Mouse (Mus musculus): ENCODE data around the gene Cstf1.
A peak's percentile ranks its signal among the peaks of the same experiment; 100 is the strongest.

Gene Cstf1

DNA sequence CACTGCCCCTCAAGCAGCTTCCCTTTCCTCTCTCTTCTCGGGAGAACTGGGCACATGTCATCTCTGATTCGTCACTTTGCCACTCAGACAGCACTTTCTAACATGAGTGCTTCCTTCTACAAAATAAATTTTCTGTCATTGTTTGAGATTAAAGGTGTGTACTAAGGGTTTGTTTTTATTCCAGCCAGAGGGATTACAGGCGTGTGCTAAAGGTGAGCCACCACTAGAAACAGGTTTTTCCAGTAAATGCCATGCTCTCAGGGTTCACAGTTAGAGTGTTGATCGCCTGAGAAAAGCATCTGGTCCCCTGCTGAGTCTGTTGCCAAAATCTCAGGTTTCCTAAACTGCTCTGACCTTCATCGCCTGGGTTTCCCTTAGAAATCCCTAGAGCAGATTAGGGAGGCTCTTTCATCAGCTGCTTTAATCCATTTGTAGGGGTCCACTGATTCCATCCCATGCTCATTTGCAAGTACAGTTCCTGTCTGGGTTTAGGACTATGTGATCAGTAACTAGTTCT is 6.6 kb downstream of the Cstf1 start:
- no peak for DNase-seq

DNA sequence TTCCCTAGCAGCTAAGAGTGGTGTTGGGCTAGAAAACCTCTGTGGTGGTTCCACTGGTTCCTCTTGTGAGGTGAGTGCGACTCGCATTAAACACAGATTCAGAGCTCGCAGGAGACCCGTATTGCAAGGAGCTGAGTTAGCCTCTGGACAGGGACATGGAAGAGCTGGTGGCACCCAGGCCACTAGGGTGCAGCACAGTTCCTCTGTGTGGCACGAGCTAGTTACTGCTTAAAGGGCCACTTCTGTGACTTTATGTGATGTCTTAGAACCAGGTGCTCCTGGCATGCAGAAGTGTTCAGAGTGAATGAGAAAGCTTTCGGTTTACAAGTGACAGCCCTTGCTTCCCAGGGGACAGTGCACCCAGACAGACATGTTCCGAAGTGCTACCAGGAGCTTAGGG is 7.9 kb downstream of the Cstf1 start:
- peak; percentile 62 for DNase-seq

DNA sequence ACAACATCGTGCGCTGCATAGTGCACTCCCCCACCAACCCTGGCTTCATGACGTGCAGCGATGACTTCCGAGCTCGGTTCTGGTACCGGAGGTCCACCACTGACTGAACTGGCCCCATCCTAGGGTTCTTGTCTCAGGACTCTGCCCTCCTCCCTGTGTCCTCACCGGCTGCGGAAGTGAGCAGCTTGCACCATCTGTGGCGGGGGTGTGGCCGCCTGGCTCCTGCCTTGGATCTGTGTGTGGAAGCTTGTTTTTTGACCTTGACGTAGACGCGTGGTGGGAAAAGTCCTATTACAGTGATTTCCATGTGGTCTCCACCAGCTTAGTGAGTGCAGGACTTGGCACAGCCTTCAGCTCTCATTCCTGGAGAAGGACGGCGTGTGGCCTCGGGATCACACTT is 10.0 kb downstream of the Cstf1 start:
- DNase-seq, result no peak

DNA sequence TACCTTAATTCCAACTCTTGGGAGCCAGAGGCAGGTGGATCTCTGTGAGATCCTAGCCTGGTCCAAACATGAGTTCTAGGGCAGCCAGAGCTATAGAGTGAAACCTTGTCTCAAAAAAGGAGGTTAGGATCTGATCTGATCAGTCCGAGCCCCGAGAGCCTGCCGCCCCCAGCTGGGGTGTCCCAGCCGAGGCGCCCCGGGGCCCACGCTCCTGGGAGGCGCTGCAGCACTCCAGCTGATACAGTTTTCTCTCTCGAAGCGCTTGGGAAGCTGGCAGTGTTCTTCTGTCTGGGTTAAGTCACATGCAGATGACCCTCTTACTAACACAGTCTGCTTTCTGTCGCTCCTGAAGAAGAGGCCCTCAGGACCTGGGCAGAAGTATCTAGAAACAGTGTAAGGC is 10.9 kb downstream of the Cstf1 start:
- no peak for DNase-seq

DNA sequence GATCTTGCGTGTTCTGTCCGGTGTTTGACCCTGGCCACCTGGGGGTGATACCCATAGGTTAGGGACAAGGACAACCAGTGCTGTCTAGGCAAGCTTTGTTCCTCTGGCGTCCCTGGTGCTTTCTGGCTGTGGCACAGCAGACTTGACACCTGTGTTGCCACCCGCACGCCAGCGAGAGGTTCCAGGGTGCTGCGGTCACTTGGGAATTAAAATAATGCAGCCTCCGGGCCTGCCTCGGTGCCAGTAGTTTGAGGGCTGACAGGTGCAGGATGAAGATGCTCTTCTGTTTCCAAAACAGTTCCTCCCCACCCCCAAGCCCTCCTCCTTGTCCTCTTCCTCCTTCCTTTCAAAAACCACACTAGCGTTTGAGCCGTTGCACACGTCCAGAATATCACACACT is 11.4 kb downstream of the Cstf1 start:
- no peak for DNase-seq

DNA sequence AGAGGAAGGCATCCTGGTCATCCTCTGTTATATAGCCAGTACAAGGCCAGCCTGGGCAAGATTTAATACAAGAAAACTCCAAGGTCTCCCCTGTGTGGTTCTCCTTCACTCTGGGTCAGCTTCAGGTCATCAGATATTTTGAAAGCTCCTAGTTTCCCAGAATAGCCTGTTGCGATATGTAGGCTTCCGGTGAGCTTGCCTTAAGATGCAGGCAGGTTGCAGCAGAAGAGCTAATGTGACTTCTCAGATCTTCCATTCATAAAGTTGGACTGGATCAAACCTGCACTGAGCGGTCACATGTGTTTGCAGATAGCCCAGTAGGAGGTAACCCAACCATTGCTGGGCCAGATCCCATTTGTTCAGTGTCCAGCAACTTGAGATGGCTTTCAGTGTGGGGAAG is 14.2 kb downstream of the Cstf1 start:
- no peak for DNase-seq

DNA sequence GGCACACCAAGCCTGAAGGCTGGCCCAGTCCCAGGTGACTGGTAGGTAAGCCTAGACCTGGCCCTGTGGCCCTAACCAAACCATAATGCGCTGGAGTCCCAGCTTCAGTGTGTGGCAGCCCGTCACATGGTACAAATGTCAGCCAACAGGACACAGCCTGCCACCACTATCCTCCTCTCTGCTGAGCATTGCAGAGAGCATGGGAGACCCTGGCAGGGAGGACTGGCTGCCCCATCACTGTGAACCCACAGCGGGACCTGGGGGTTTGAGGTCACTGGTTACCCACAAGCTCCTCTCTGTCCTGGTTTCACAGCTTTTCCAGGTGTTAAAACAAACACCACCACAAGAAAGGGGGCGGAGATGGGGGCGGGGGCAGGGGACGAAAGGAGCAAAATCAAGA is 19.9 kb downstream of the Cstf1 start:
- no peak for DNase-seq

DNA sequence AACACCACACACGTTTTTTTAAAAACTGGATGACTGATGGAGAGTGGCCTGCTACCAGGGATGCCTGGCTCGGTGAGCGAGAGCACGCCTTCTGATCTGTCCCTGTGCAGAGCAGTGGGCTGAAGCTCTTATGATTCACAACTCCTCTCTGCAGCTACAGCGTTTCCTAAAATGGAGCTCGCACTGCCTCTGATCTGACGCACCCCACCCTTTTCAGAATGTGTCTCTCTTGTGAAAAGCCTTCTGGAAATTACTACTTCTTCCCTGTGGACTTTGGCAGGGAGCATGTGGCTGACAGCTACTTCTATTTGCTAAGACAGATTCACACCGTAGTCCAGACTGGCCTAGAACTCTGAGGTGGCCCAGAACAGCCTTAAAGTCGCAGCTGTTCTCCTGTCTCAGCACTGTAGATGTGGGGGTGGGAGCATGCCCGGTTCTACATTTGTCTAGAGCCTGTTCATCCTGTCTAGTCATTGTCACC is 21.6 kb downstream of the Cstf1 start:
- no peak for DNase-seq

DNA sequence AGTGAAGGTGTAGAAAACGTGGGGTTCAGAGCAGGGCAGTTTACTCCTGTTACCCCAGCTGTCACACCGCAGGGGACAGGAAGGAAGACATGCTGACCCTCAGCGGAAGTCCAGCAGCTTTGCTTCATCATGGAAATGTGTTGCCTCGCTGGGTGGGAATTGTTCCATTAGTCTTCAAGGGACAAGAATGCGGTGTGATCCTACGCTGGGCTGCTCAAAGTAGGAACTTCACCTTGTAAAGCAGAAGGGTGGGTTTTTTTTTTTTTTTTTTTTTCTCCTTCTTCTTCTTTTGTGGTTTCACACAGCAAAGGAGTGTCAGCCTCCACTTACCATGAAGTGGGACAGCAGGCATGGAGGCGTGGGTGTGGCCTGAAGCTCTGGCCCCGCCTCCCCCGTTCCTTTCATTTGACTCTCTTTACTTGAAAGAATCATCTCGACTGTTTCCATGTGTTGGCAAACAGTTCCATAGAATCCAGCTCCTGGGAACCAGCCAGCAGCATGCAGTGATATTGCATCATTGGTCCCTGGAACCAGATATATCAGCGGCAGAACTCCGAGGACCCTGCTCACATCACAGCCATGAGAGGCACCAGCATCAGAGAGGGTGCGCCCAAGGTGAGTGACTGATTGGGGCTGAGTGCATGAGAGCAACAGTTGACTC is 23.0 kb downstream of the Cstf1 start, which contains the start of gene Cass4:
Cass4 (plus strand) TSS at position 404 of the 661 bp plus-strand sequence.
- DNase-seq, result peak; percentile 68

DNA sequence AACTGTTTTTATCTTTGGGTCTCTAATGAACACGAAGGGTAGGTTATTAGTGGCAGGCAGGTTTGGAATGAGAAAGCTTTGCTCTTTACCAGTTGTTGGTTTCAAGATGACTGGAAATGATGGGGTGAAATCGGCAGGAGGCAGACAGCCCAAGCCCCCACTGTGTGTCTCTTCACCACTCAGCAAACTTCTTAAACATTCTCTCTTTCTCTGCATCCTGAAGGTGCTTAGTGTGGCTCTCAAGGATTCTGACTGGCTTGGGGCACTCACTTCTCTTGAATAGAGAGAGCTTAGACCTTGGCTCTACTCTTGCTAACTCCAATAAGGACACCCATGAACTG is 23.5 kb downstream of the Cstf1 start:
- DNase-seq, result no peak

DNA sequence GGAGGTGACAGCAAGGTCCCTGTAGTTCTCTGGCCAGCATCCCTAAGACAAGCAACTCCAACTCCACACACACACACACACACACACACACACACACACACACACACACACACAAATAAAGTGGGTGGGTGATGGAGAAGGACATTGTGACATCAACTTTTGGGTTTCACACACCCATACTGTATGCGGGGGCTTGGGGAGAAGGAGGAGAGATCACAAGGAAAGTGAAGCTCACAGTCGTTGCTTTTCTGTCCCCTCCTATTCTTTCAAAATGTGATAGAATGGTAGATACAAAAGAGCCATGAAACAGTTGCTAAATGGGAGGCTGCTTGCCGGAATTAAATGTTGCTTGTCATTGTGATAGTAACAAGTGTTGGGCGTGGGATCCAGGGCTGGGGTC is 24.2 kb downstream of the Cstf1 start:
- no peak for DNase-seq

DNA sequence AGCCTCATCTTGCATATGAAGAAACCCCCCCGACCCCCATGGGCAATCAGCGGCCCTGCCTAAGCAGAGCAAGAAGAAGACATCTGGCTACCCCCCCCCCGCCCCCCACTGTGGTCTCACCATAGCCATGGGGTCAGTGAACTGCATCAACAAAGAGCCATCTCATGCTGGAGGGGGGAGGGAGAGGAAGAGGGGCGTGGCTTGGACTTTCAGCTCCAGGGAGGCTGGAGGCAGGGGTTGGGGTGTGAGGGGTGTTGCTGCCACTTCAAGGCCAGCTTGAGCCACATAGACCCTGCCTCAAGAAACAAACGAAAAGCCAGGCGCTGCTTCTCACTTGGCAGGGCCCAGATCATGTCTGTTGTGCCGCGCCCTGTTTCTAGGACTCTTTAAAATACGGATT is 25.5 kb downstream of the Cstf1 start:
- peak; percentile 37 for DNase-seq

DNA sequence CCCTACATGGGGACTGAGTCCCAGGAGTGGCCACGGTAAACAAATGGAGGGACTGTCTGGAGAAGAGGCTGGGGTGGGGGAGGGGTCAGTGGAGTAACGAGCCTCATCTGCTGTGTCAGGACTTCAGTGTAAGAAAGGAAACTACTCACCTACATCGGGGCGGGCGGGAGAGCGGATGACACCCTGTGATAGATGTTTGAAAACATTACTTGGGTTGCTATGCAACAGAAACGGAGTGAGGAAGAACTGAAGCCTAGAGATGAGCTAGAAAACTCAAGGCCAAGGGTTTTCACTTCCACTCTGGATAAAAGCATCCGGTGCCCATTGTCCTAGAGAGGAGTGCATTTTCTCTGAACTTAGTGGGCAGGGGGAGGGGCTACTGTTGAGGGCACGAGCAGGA is 29.4 kb downstream of the Cstf1 start:
- no peak for DNase-seq

DNA sequence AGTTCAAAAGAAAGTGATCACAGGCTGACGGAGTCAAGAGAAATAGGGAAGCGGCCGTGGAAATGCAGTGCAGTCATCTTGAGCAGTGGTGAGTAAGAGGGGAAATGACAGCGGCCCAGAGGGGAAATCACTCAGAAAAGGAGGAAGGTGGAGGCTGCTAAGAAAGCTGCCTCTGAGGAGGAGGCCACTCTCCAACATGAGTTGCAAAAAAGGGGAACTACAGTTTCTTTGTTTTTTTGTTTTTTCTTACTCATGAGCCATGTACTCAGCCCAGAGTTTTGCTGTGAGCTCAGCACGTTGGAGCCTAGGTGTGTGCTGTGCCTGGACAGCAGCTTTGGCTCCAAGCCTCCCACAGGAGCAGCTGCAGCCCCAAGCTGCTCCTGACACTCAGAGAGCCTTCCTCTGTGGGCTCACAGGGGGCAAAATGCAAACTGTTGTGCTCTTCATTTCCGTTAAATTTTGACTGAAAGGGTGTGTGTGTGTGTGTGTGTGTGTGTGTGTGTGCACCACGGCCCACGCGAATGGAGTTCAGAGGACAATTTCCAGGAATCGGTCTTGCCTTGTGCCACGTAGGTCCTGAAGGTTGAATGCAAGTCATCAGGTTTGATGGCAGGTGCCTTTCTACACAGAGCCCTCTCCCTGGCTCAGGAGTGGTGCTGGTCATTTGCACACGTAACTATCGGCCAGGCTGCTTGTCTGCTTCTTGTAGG is 30.8 kb downstream of the Cstf1 start:
- DNase-seq, result peak; percentile 25

DNA sequence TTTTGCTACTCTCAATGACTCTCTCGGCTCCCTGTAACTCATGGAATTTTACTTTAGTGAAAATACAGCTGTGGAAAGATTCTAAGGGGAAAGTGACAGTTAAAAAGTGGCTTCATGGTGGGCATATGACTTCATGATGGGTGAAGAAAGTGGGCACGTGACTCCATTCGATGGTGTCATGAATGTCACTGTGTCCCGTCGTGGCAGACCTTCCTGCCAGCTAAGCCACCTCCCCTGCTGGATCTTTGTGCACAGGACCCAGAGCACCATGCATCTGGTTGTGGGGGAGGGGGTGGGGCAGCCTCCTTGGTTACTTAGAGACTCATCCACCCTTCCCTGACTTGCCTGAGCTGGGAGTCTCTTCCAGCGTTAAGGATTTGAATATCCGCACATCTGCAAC is 33.8 kb downstream of the Cstf1 start:
- DNase-seq, result no peak

DNA sequence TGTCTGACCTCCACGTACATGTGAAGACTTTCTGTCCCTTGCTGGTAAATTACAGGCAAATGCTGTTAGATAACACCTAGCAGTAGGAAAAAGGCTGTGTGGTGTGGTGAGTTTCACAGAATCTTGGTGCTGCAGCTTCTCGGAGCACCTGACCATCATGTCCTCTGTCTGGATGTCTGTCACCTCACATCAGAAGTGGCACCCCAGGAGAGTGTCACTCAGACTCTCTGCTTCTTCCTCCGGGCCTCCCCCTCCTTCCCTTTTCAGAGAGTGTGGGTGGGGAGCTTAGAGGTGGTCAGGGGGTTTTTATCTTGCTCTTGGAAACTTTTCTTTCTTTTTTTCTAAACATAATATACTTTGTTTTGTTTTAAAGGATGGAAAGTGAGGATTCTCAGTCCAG is 34.5 kb downstream of the Cstf1 start:
- DNase-seq, result no peak

DNA sequence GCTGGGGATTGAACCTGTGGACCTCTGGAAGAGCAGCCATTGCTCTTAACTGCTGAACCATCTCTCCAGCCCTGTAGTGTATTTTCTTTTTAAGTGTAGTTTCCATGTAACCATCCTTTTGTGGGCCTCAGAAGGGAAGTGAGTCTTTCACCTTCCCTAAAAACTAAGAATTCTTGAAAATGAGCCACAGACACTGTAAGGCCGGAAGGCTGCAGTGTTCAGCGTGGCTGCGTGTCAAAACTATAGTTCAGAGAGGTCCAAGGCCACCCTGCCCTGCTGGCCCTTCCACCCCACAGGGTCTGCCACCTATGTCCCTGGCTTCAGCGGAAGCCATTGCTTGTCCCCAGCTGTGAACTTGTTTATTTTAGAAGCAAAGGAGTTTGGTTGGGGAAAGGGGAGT is 35.7 kb downstream of the Cstf1 start:
- no peak for DNase-seq

DNA sequence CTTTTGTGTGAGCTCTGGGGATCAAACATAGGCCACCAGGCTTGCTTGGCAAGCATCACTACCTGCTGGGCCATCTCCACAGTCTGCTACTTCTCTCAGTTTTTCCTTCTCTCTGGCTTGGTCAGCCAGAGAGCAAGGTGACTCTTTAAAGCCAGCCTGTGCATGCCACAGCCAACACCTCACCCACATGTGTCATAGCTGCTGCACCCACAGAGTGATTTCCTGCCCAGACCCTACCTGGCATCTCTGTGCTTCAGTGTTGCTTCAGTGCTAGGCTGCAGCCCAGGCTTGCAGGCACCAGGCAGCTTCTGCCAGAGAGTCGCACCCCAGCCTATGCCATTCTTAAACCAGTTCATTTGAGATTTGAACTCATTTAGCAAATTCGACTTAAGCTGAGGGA is 37.0 kb downstream of the Cstf1 start:
- no peak for DNase-seq

DNA sequence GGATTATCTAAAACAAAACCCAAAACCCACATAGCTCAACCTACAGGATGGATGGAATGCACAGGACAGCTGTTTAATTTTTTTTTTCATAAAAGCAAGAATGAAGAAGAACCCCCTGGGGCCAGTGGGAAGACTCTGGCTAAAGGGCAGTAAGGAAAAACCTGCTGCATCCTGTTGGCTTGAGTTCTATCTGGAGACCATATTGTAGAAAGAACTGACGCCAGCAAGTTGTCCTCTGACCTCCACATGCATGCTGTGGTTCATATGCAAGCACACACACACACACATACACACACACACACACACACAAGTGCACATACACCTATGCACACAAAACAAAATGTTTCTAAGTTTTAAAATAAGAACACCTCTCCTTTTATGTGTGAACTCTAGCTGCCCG is 40.2 kb downstream of the Cstf1 start:
- DNase-seq, result no peak

DNA sequence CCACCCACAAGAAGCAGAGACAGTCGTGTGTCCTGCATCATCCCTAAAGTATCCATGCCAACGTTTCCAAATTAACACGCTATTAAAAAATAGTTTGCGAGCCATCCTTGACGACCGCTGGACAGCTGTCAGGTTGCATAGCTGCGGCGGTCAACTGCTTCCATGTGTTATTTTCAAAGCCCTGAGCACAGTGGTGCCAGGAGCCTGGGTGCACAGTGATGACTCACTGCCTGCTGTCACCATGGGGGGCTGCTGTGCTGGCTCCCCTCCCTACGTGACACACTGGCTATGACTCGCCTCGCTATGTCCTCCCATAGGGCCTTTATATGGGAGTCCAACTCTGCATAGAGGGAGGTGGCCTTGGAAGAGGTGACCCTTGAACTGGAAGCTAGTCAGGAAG is 40.6 kb downstream of the Cstf1 start:
- peak; percentile 68 for DNase-seq

DNA sequence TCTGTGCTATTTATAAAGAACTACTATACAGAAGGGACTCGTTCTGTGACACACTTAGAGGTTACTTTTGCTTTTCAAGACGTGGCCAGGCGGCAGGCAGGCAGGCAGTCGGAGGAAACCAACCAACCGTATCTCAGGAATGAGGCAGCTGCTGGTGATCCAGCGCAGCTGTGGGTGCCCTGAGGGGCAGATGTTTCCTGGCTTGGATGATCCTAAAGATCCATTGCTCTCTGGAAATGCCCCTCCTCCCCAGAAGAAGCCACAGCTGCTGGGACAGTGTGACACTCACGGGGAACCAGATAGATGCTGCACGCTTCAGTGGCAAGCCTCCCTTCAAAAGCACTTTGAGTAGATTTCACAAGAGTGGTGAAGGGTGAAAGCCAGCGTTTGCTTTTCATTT is 42.0 kb downstream of the Cstf1 start:
- DNase-seq, result peak; percentile 83

DNA sequence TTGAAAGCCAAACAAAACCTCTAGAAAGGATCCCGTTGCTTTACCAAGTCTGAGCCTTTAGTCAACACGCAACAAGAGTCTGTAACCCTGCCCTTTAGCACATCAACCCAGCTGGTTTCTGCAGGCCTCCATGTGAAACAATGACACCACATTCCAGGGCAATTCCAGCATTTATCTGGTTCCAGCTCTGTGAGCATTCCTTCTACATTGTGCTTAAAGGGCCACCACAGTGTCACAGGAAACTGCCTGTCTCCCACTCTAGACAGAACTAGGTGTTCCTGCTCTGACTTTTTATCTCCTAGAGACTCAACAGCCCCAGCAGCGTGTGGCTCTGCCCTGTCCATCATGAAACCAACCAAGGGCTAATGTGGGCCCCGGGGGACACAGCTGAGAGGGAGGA is 42.8 kb downstream of the Cstf1 start:
- DNase-seq, result peak; percentile 52

DNA sequence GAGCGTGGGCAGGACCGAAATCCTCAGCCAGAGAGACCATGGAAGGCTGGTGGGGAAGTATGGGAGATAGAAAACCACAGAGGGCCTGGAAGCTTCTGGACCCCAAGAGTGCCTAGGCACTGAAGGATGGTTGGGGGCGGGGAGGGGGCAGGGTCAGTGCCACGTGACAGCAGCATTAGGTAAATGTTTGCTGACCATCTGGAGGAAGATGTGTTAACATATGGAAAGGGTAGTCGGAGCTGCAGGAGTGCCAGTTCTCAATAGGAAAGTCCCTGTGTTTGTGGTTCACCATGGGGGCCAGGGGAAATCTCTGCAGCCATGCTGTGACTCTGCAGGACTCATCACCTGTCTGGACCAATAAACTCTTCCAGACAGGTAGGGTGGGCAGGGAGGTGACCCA is 43.4 kb downstream of the Cstf1 start:
- no peak for DNase-seq

DNA sequence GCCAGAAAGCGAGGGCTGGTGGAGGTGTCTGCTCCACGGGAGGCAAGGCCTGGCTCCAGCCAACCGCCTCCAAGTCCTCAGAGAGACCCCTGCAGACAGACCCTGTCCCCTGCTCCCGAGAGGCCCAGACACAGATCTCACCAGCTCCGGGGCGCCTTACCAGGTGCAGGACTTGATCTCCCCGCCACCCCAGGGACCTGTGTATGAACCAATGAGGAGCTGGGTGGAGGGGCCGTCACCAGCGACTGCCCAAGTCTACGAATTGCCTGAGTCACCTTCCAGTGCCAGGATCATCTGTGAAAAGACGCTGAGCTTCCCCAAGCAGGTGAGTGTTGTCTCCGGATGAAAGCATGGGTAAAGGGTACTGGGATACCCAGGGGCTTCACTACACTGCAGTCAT is 45.7 kb downstream of the Cstf1 start:
- no peak for DNase-seq

DNA sequence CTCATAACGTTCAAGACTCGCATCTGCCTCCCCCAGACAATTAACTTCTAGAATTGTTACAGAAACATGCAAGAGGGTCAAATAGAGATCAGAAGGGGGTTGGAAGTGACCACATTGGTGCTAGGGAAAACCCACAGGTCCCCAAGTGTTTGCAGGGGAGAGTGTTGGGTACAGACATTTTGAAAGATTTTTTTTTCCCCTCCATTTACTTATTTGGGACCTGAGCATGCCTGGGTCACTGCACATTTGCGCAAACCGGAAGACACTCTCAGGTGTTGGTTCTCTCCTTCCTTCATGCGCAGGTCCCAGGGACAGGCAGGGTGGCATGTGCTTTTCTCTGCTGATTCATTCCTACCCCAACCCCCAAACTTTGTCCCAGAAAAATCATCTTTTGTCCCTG is 46.4 kb downstream of the Cstf1 start:
- no peak for DNase-seq

Data from lung, postnatal 10 days (tissue).